Mouse (Mus musculus) kidney, embryonic 14.5 days (tissue): Measurements from ENCODE around the gene Gdpd2. TPM values are rescaled to one million over a fixed set of nuclear protein-coding genes. Genes with fewer than 3 reads are reported as not detected.
A peak's percentile ranks its signal among the peaks of the same experiment; 100 is the strongest.

Experiments used
- ATAC-seq: fragments of 200-750 bp; cut with Nextera tagmentation; 2 replicates; pipeline ENCODE4 v1.8.0; 2017; ENCODE audit warnings: moderate number of reproducible peaks, mild to moderate bottlenecking, moderate TSS enrichment, moderate library complexity; ENCODE audit not compliant: low FRiP score, low TSS enrichment
- H3K27ac ChIP-seq: fragments of 300-500 bp; sonication (generic); 2 replicates; pipeline ENCODE4 v1.5.1; 2014; ENCODE audit warnings: low read depth, mild to moderate bottlenecking, low read length, moderate library complexity, mixed read lengths
- H3K27me3 ChIP-seq: fragments of 300-500 bp; sonication (generic); 2 replicates; pipeline ENCODE4 v1.6.1; 2014; ENCODE audit warnings: mild to moderate bottlenecking, low read length; ENCODE audit not compliant: control insufficient read depth, insufficient read depth
- H3K36me3 ChIP-seq: fragments of 300-500 bp; sonication (generic); 2 replicates; pipeline ENCODE4 v1.6.1; 2014; ENCODE audit warnings: low read length, mixed read lengths; ENCODE audit not compliant: control insufficient read depth, insufficient read depth
- H3K4me1 ChIP-seq: fragments of 300-500 bp; sonication (generic); 2 replicates; pipeline ENCODE4 v1.6.1; 2014; ENCODE audit warnings: low read length, mixed read lengths; ENCODE audit not compliant: control insufficient read depth, insufficient read depth
- H3K4me2 ChIP-seq: fragments of 300-500 bp; sonication (generic); replicated peaks from 2 replicates; pipeline ENCODE4 v1.6.1; 2014; ENCODE audit warnings: low read depth, mild to moderate bottlenecking, low read length
- H3K4me3 ChIP-seq: fragments of 300-500 bp; sonication (generic); 2 replicates; pipeline ENCODE4 v1.5.1; 2014; ENCODE audit warnings: mild to moderate bottlenecking, low read length
- H3K9ac ChIP-seq: fragments of 300-500 bp; sonication (generic); 2 replicates; pipeline ENCODE4 v1.6.1; 2014; ENCODE audit warnings: low read depth, mild to moderate bottlenecking, low read length, moderate library complexity
- H3K9me3 ChIP-seq: fragments of 300-500 bp; sonication (generic); 2 replicates; pipeline ENCODE4 v1.6.1; 2016; ENCODE audit warnings: low read length; ENCODE audit not compliant: control insufficient read depth
- WGBS: fragments of 180-500 bp; shearing (Covaris S2); extraction: QIAGEN DNeasy Blood & Tissue Kit; methylation state at CpG from one replicate; pipeline ENCODE4 v1.1.7; 2014; 5-methylcytosine and 5-hydroxymethylcytosine counted together
- polyA plus RNA-seq: library from polyadenylated mRNA; unstranded; fragments of >200 nt; fragmentation: Nextera tagmentation; extraction: Ambion mirVana; gene quantifications from 2 replicates; pipeline ENCODE4 v1.2.1, GENCODE M21; 2014

Gene Gdpd2
- 1.5 and 2.6 TPM in 2 replicates for polyA plus RNA-seq

GRCm38 (mm10) chrX:100729665-100730188 is at the start of gene Gdpd2:
TSS of gene Gdpd2 (plus strand) at chrX:100729873.
- Histone ChIP-seq H3K9ac (peak within 1 kb of the TSS; percentile 23; the same call in 1 of the 2 replicates), H3K4me2 (peak within 1 kb of the TSS; percentile 30), H3K27me3 (no peaks in the 10 kb centered on the region; the same call in 1 of the 2 replicates), H3K4me1 (no peaks in the 10 kb centered on the region), H3K36me3 (peaks cover 19% of the 10 kb centered on the region; the same call in 1 of the 2 replicates), H3K9me3 (no peaks in the 10 kb centered on the region), H3K4me3 (peak within 1 kb of the TSS; percentile 3; the same call in 1 of the 2 replicates), H3K27ac (no peak within 1 kb of the TSS)
- peak; percentile 85 for ATAC-seq
- WGBS, result 20% methylated on average over 8 of the region's 8 CpGs

GRCm38 (mm10) chrX:100686527-100686926 is 43.1 kb upstream of the Gdpd2 start:
- no peak for ATAC-seq
- Histone ChIP-seq H3K27me3 (no peaks in the 10 kb centered on the region), H3K9me3 (no peaks in the 10 kb centered on the region), H3K4me2 (no peak overlapping the region), H3K27ac (no peak overlapping the region), H3K9ac (no peak overlapping the region), H3K4me1 (no peaks in the 10 kb centered on the region), H3K4me3 (no peak overlapping the region), H3K36me3 (peaks cover 5% of the 10 kb centered on the region; the same call in 1 of the 2 replicates)
- WGBS, result 58% methylated on average over 3 of the region's 3 CpGs

- 69% methylated on average over 6 of the region's 6 CpGs for WGBS
- H3K4me3 ChIP-seq, result no peak overlapping the region
- no peak for ATAC-seq
- no peaks in the 10 kb centered on the region for H3K9me3 ChIP-seq
- H3K9ac ChIP-seq, result no peak overlapping the region
- no peaks in the 10 kb centered on the region for H3K27me3 ChIP-seq
- peaks cover 7% of the 10 kb centered on the region; the same call in 1 of the 2 replicates for H3K36me3 ChIP-seq
- H3K4me1 ChIP-seq, result no peaks in the 10 kb centered on the region
- no peak overlapping the region for H3K4me2 ChIP-seq
- H3K27ac ChIP-seq, result no peak overlapping the region
These were observed 42.2 kb upstream of the Gdpd2 start for GRCm38 (mm10) chrX:100687360-100688032.

- Histone ChIP-seq H3K27ac (no peak overlapping the region), H3K9ac (no peak overlapping the region), H3K4me3 (no peak overlapping the region), H3K9me3 (no peaks in the 10 kb centered on the region), H3K4me1 (no peaks in the 10 kb centered on the region), H3K36me3 (peaks cover 7% of the 10 kb centered on the region; the same call in 1 of the 2 replicates), H3K27me3 (no peaks in the 10 kb centered on the region), H3K4me2 (no peak overlapping the region)
- 59% methylated on average over 5 of the region's 5 CpGs for WGBS
- ATAC-seq, result no peak
These were observed 41.7 kb upstream of the Gdpd2 start for GRCm38 (mm10) chrX:100688033-100688370.

GRCm38 (mm10) chrX:100696776-100697175 is 32.9 kb upstream of the Gdpd2 start:
- H3K36me3 ChIP-seq, result peaks cover 23% of the 10 kb centered on the region; the same call in 1 of the 2 replicates
- no peaks in the 10 kb centered on the region for H3K9me3 ChIP-seq
- no peak overlapping the region for H3K4me2 ChIP-seq
- H3K4me1 ChIP-seq, result no peaks in the 10 kb centered on the region
- ATAC-seq, result no peak
- peaks cover 3% of the 10 kb centered on the region; the same call in 1 of the 2 replicates for H3K27me3 ChIP-seq
- no peak overlapping the region for H3K9ac ChIP-seq
- WGBS, result 98% methylated on average over 4 of the region's 4 CpGs
- H3K4me3 ChIP-seq, result no peak overlapping the region
- no peak overlapping the region for H3K27ac ChIP-seq

- peaks cover 11% of the 10 kb centered on the region; the same call in 1 of the 2 replicates for H3K36me3 ChIP-seq
- no peaks in the 10 kb centered on the region for H3K9me3 ChIP-seq
- no peaks in the 10 kb centered on the region; the same call in 1 of the 2 replicates for H3K27me3 ChIP-seq
- no peaks in the 10 kb centered on the region for H3K4me1 ChIP-seq
- no peak for ATAC-seq
- H3K27ac ChIP-seq, result no peak overlapping the region
- no peak overlapping the region for H3K9ac ChIP-seq
- 89% methylated on average over 6 of the region's 6 CpGs for WGBS
- no peak overlapping the region for H3K4me3 ChIP-seq
- H3K4me2 ChIP-seq, result no peak overlapping the region
These were observed 21.6 kb upstream of the Gdpd2 start for GRCm38 (mm10) chrX:100708032-100708431.

- H3K4me2 ChIP-seq, result no peak overlapping the region
- peaks cover 7% of the 10 kb centered on the region; the same call in 1 of the 2 replicates for H3K36me3 ChIP-seq
- H3K9ac ChIP-seq, result no peak overlapping the region
- no peak overlapping the region for H3K4me3 ChIP-seq
- 91% methylated on average over 6 of the region's 6 CpGs for WGBS
- no peaks in the 10 kb centered on the region for H3K4me1 ChIP-seq
- H3K9me3 ChIP-seq, result no peaks in the 10 kb centered on the region
- no peak overlapping the region for H3K27ac ChIP-seq
- no peaks in the 10 kb centered on the region for H3K27me3 ChIP-seq
- no peak for ATAC-seq
These were observed 13.5 kb upstream of the Gdpd2 start for GRCm38 (mm10) chrX:100716173-100716572.

GRCm38 (mm10) chrX:100728947-100729346 is 726 bp upstream of the Gdpd2 start:
- H3K27me3 ChIP-seq, result no peaks in the 10 kb centered on the region; the same call in 1 of the 2 replicates
- no peak for ATAC-seq
- H3K4me1 ChIP-seq, result no peaks in the 10 kb centered on the region

GRCm38 (mm10) chrX:100730266-100730665 is 593 bp downstream of the Gdpd2 start:
- ATAC-seq, result peak; percentile 52
- peak overlapping the region; percentile 30 for H3K4me2 ChIP-seq
- WGBS, result 47% methylated on average over 8 of the region's 8 CpGs
- H3K9ac ChIP-seq, result peak overlapping the region; percentile 23; the same call in 1 of the 2 replicates
- no peak overlapping the region for H3K27ac ChIP-seq
- no peaks in the 10 kb centered on the region for H3K9me3 ChIP-seq
- H3K36me3 ChIP-seq, result peaks cover 15% of the 10 kb centered on the region; the same call in 1 of the 2 replicates
- H3K27me3 ChIP-seq, result no peaks in the 10 kb centered on the region; the same call in 1 of the 2 replicates
- no peaks in the 10 kb centered on the region for H3K4me1 ChIP-seq
- peak overlapping the region; percentile 3; the same call in 1 of the 2 replicates for H3K4me3 ChIP-seq

More at GRCm38 (mm10) chrX:100728947-100729346, 726 bp upstream of the Gdpd2 start:
- 29% methylated on average over 1 of the region's 1 CpGs for WGBS
- H3K4me3 ChIP-seq, result no peak overlapping the region
- H3K27ac ChIP-seq, result no peak overlapping the region
- H3K9ac ChIP-seq, result no peak overlapping the region
- H3K36me3 ChIP-seq, result peaks cover 21% of the 10 kb centered on the region; the same call in 1 of the 2 replicates
- no peaks in the 10 kb centered on the region for H3K9me3 ChIP-seq
- no peak overlapping the region for H3K4me2 ChIP-seq
